Mouse (Mus musculus): ENCODE data around the gene Nr1h4.

DNA sequence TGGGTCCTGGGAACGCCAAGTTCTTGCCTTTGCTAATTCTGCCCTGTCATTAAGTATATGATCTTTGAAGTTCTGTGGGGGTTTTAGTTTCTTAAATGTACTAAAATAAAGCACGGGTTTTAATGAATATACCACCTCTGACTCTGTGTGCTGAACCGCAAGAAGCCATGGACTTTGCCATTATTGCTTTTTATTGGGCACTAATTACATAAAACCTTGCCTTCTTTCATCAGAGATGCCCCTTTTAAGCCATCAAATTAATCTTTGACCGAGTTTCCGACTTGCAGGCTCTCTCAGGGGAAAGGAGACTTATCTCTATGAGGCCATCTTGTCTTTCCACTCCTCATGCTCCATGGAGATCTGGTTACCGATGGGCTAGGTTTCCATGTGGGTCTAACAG, 20.8 kb downstream of the Nr1h4 start:
- TF ChIP-seq CTCF (IDR thresholded peaks at IDR 0.05; ENCODE audit: control insufficient read depth, insufficient read depth, low read length) (no peak), POLR2A (IDR thresholded peaks at IDR 0.05; ENCODE audit: borderline replicate concordance, control insufficient read depth, low read depth, low read length) (no peak)
